Mouse (Mus musculus): ENCODE data around the gene Camk1g.

The Camk1g gene

GRCm38 (mm10) chr1:193332671-193333070, 37.4 kb downstream of the Camk1g start:
- DNase-seq (ENCODE audit: low spot score in 2 of 2) = no peak

GRCm38 (mm10) chr1:193332018-193332417, 38.1 kb downstream of the Camk1g start:
- DNase-seq (ENCODE audit: low spot score in 2 of 2) = no peak

- DNase-seq (ENCODE audit: low spot score in 2 of 2) = no peak
Measured at GRCm38 (mm10) chr1:193330626-193331025, 39.5 kb downstream of the Camk1g start.

GRCm38 (mm10) chr1:193330172-193330571, 39.9 kb downstream of the Camk1g start:
- DNase-seq (ENCODE audit: low spot score in 2 of 2) = peak; percentile 90 to 91

GRCm38 (mm10) chr1:193329557-193329956, 40.5 kb downstream of the Camk1g start:
- DNase-seq (ENCODE audit: low spot score in 2 of 2) = no peak

- DNase-seq (ENCODE audit: low spot score in 2 of 2) = no peak
Measured at GRCm38 (mm10) chr1:193327686-193328085, 42.4 kb downstream of the Camk1g start.

GRCm38 (mm10) chr1:193327216-193327615, 42.9 kb downstream of the Camk1g start:
- DNase-seq (ENCODE audit: low spot score in 2 of 2) = no peak

- no peak for DNase-seq (ENCODE audit: low spot score in 2 of 2)
Measured at GRCm38 (mm10) chr1:193326456-193327145, 43.5 kb downstream of the Camk1g start.

- no peak for DNase-seq (ENCODE audit: low spot score in 2 of 2)
Measured at GRCm38 (mm10) chr1:193325891-193326290, 44.2 kb downstream of the Camk1g start.

GRCm38 (mm10) chr1:193324224-193324623, 45.9 kb downstream of the Camk1g start:
- peak in 1 of 2 experiments; percentile 61 for DNase-seq (ENCODE audit: low spot score in 2 of 2)

GRCm38 (mm10) chr1:193323686-193324085, 46.4 kb downstream of the Camk1g start:
- DNase-seq (ENCODE audit: low spot score in 2 of 2) = no peak

GRCm38 (mm10) chr1:193320398-193320797, 49.7 kb downstream of the Camk1g start:
- DNase-seq (ENCODE audit: low spot score in 2 of 2) = no peak

- no peak for DNase-seq (ENCODE audit: low spot score in 2 of 2)
Measured at GRCm38 (mm10) chr1:193319721-193320120, 50.4 kb downstream of the Camk1g start.

- DNase-seq (ENCODE audit: low spot score in 2 of 2) = peak; percentile 77 to 84
Measured at GRCm38 (mm10) chr1:193317159-193317559, 52.9 kb downstream of the Camk1g start.

- DNase-seq (ENCODE audit: low spot score in 2 of 2) = peak in 1 of 2 experiments; percentile 70
Measured at GRCm38 (mm10) chr1:193316358-193316750, 53.7 kb downstream of the Camk1g start.

- peak; percentile 83 to 90 for DNase-seq (ENCODE audit: low spot score in 2 of 2)
Measured at GRCm38 (mm10) chr1:193315705-193316357, 54.3 kb downstream of the Camk1g start.

GRCm38 (mm10) chr1:193311596-193311995, 58.5 kb downstream of the Camk1g start:
- DNase-seq (ENCODE audit: low spot score in 2 of 2) = no peak

GRCm38 (mm10) chr1:193310519-193311085, 59.5 kb downstream of the Camk1g start:
- no peak for DNase-seq (ENCODE audit: low spot score in 2 of 2)

- no peak for DNase-seq (ENCODE audit: low spot score in 2 of 2)
Measured at GRCm38 (mm10) chr1:193309785-193310518, 60.1 kb downstream of the Camk1g start.

- DNase-seq (ENCODE audit: low spot score in 2 of 2) = no peak
Measured at GRCm38 (mm10) chr1:193306832-193307231, 63.3 kb downstream of the Camk1g start.

GRCm38 (mm10) chr1:193305386-193305785, 64.7 kb downstream of the Camk1g start:
- DNase-seq (ENCODE audit: low spot score in 2 of 2) = no peak

GRCm38 (mm10) chr1:193303096-193303495, 67.0 kb downstream of the Camk1g start:
- DNase-seq (ENCODE audit: low spot score in 2 of 2) = no peak
